Mouse (Mus musculus): ENCODE results near the gene Igsf1. TPM values are rescaled to one million over a fixed set of nuclear protein-coding genes. Genes with fewer than 3 reads are reported as not detected.

Gene Igsf1
- 1 to 10 TPM in 1 of 4 experiments, under 1 TPM in 3; 0.56 to 1.1 (median 0.77) TPM for total RNA-seq (2022)

GRCm38 (mm10) chrX:49797213-49798019 is at the start of gene Igsf1:
Gene Igsf1 (minus strand): TSS chrX:49797749.
- no peak for DNase-seq (ENCODE audit: low spot score in 2 of 2)

GRCm38 (mm10) chrX:49770828-49771227 is 26.7 kb downstream of the Igsf1 start:
- DNase-seq (ENCODE audit: low spot score in 2 of 2) = no peak

GRCm38 (mm10) chrX:49745192-49745591 is 52.4 kb downstream of the Igsf1 start:
- no peak for DNase-seq (ENCODE audit: low spot score in 2 of 2)

GRCm38 (mm10) chrX:49734959-49735358 is 62.6 kb downstream of the Igsf1 start, which contains the start of gene Olfr1321:
Gene Olfr1321 (minus strand): TSS chrX:49735059.
- DNase-seq (ENCODE audit: low spot score in 2 of 2) = no peak

Other genes starting within 250 kb of the Igsf1 start
- gene Olfr1320, start 125.4 kb downstream of the Igsf1 start, total RNA-seq (2022) = not detected
- not detected for gene Olfr1321, start 62.7 kb downstream of the Igsf1 start, total RNA-seq (2022)
- not detected for gene Olfr1322, start 93.7 kb upstream of the Igsf1 start, total RNA-seq (2022)
- not detected for gene Olfr1323, start 221.6 kb upstream of the Igsf1 start, total RNA-seq (2022)

Data from gastrocnemius, adult 8-10 months (tissue).